Mouse (Mus musculus) MEL (cell line): ENCODE measurements around the gene Ptpro. TPM values are rescaled to one million over a fixed set of nuclear protein-coding genes. Genes with fewer than 3 reads are reported as not detected.

Experiments used
- DNase-seq: peaks from one replicate; pipeline ENCODE4 v3.0.0; 2011; ENCODE audit warnings: low read depth, low spot score
- H3K27ac ChIP-seq: 2 replicates; pipeline ENCODE4 v1.5.1; 2012; ENCODE audit warnings: low read depth, mild to moderate bottlenecking, control low read depth, low read length, moderate library complexity; ENCODE audit not compliant: control insufficient read depth
- H3K27me3 ChIP-seq, 2 experiments: fragments of 150-350 bp in 1 of 2; sonication (generic) in 1 of 2; 2 replicates each; pipeline ENCODE4 v1.6.1; 2012; ENCODE audit warnings: low read length in 2 of 2, mild to moderate bottlenecking in 2 of 2, improper control_type of control experiment in 1 of 2, moderate library complexity in 1 of 2; ENCODE audit not compliant: insufficient read depth in 2 of 2, control insufficient read depth in 1 of 2
- H3K36me3 ChIP-seq, 2 experiments: 2 replicates each; pipeline ENCODE4 v1.6.1; 2012 to 2014; ENCODE audit warnings: low read length in 2 of 2, improper control_type of control experiment in 1 of 2, inconsistent platforms in 1 of 2, mild to moderate bottlenecking in 1 of 2; ENCODE audit not compliant: insufficient read depth in 2 of 2, control insufficient read depth in 1 of 2
- H3K4me1 ChIP-seq, 2 experiments: fragments of 150-350 bp in 1 of 2; sonication (generic) in 1 of 2; 2 replicates each; pipeline ENCODE4 v1.6.1; 2012; ENCODE audit warnings: low read length in 2 of 2, improper control_type of control experiment in 1 of 2, mild to moderate bottlenecking in 1 of 2; ENCODE audit not compliant: insufficient read depth in 2 of 2, control insufficient read depth in 1 of 2
- H3K4me3 ChIP-seq, 2 experiments: fragments of 150-350 bp in 1 of 2; sonication (generic) in 1 of 2; 2 replicates each; pipeline ENCODE4 v1.5.1; 2012; ENCODE audit warnings: low read depth in 2 of 2, low read length in 2 of 2, mild to moderate bottlenecking in 2 of 2, moderate library complexity in 2 of 2, control low read depth in 1 of 2, improper control_type of control experiment in 1 of 2; ENCODE audit not compliant: control insufficient read depth in 1 of 2, insufficient read depth in 1 of 2
- H3K79me2 ChIP-seq: 2 replicates; pipeline ENCODE4 v1.6.1; 2012; ENCODE audit warnings: mild to moderate bottlenecking, low read length, moderate library complexity; ENCODE audit not compliant: control insufficient read depth, poor library complexity, insufficient read depth
- H3K9ac ChIP-seq: 2 replicates; pipeline ENCODE4 v1.6.1; 2012; ENCODE audit warnings: low read depth, mild to moderate bottlenecking, control low read depth, low read length, moderate library complexity; ENCODE audit not compliant: control insufficient read depth, poor library complexity, severe bottlenecking
- H3K9me3 ChIP-seq: fragments of 150-350 bp; sonication (generic); replicated peaks from 2 replicates; pipeline ENCODE4 v1.6.1; 2012; ENCODE audit warnings: mild to moderate bottlenecking, low read length, improper control_type of control experiment, moderate library complexity; ENCODE audit not compliant: insufficient read depth
- BHLHE40 ChIP-seq: IDR thresholded peaks from 2 replicates; pipeline ENCODE4 v1.6.1; 2012; ENCODE audit warnings: low read depth, mild to moderate bottlenecking, inconsistent platforms, low read length, improper control_type of control experiment, borderline replicate concordance
- CHD1 ChIP-seq: IDR thresholded peaks from 2 replicates; pipeline ENCODE4 v1.6.1; 2012; ENCODE audit warnings: low read depth, mild to moderate bottlenecking, inconsistent platforms, low read length, improper control_type of control experiment
- CHD2 ChIP-seq: IDR thresholded peaks from 2 replicates; pipeline ENCODE4 v1.6.1; 2011; ENCODE audit warnings: low read length, improper control_type of control experiment
- CTCF ChIP-seq, 3 experiments: IDR thresholded peaks in 2 of 3; conservative IDR thresholded peaks in 1 of 3; 2 replicates each; pipeline ENCODE4 v1.5.1; 2011 to 2012; ENCODE audit warnings: low read length in 3 of 3, low read depth in 2 of 3, mild to moderate bottlenecking in 2 of 3, improper control_type of control experiment in 1 of 3, inconsistent platforms in 1 of 3, mixed read lengths in 1 of 3, moderate library complexity in 1 of 3; ENCODE audit not compliant: control insufficient read depth in 1 of 3, insufficient read depth in 1 of 3, poor library complexity in 1 of 3, severe bottlenecking in 1 of 3
- ETS1 ChIP-seq: IDR thresholded peaks from 2 replicates; pipeline ENCODE4 v1.6.1; 2012; ENCODE audit warnings: low read depth, mild to moderate bottlenecking, inconsistent platforms, low read length, improper control_type of control experiment, moderate library complexity
- GATA1 ChIP-seq: IDR thresholded peaks from 2 replicates; pipeline ENCODE4 v1.6.1; 2011; ENCODE audit warnings: low read depth, low read length, improper control_type of control experiment
- HCFC1 ChIP-seq: IDR thresholded peaks from 2 replicates; pipeline ENCODE4 v1.6.1; 2012; ENCODE audit warnings: low read depth, mild to moderate bottlenecking, inconsistent platforms, low read length, improper control_type of control experiment, moderate library complexity
- JUND ChIP-seq: IDR thresholded peaks from 2 replicates; pipeline ENCODE4 v1.6.1; 2011; ENCODE audit warnings: low read depth, mild to moderate bottlenecking, improper control_type of control experiment, low read length
- MAFK ChIP-seq: IDR thresholded peaks from 2 replicates; pipeline ENCODE4 v1.6.1; 2011; ENCODE audit warnings: low read depth, mild to moderate bottlenecking, low read length, improper control_type of control experiment, borderline replicate concordance
- MAX ChIP-seq: IDR thresholded peaks from 2 replicates; pipeline ENCODE4 v1.6.1; 2011; ENCODE audit warnings: low read length, improper control_type of control experiment
- MAZ ChIP-seq: IDR thresholded peaks from 2 replicates; pipeline ENCODE4 v1.6.1; 2012; ENCODE audit warnings: low read depth, mild to moderate bottlenecking, inconsistent platforms, low read length, improper control_type of control experiment
- MXI1 ChIP-seq: IDR thresholded peaks from 2 replicates; pipeline ENCODE4 v1.6.1; 2011; ENCODE audit warnings: mild to moderate bottlenecking, low read depth, low read length, improper control_type of control experiment
- MYB ChIP-seq: IDR thresholded peaks from 2 replicates; pipeline ENCODE4 v1.6.1; 2011; ENCODE audit warnings: mild to moderate bottlenecking, low read depth, low read length, improper control_type of control experiment
- MYC ChIP-seq: IDR thresholded peaks from 2 replicates; pipeline ENCODE4 v1.6.1; 2011; ENCODE audit warnings: low read depth, mild to moderate bottlenecking, low read length, improper control_type of control experiment, moderate library complexity
- POLR2AphosphoS2 ChIP-seq: IDR thresholded peaks from 2 replicates; pipeline ENCODE4 v1.6.1; 2011; ENCODE audit warnings: low read length, improper control_type of control experiment
- RCOR1 ChIP-seq: IDR thresholded peaks from 2 replicates; pipeline ENCODE4 v1.6.1; 2012; ENCODE audit warnings: low read depth, mild to moderate bottlenecking, inconsistent platforms, low read length, improper control_type of control experiment
- SIN3A ChIP-seq: IDR thresholded peaks from 2 replicates; pipeline ENCODE4 v1.6.1; 2012; ENCODE audit warnings: low read length, improper control_type of control experiment, inconsistent platforms
- SMC3 ChIP-seq: IDR thresholded peaks from 2 replicates; pipeline ENCODE4 v1.6.1; 2011; ENCODE audit warnings: low read depth, low read length, improper control_type of control experiment
- TAL1 ChIP-seq: IDR thresholded peaks from 2 replicates; pipeline ENCODE4 v1.6.1; 2012; ENCODE audit warnings: mild to moderate bottlenecking, inconsistent platforms, low read length, moderate library complexity, mixed read lengths
- TBP ChIP-seq: IDR thresholded peaks from 2 replicates; pipeline ENCODE4 v1.8.0; 2011; ENCODE audit warnings: low read depth, low read length, improper control_type of control experiment
- TCF12 ChIP-seq: IDR thresholded peaks from 2 replicates; pipeline ENCODE4 v1.6.1; 2014; ENCODE audit warnings: low read depth, mild to moderate bottlenecking, inconsistent platforms, low read length, improper control_type of control experiment, moderate library complexity
- USF1 ChIP-seq: IDR thresholded peaks from 2 replicates; pipeline ENCODE4 v1.6.1; 2014; ENCODE audit warnings: low read depth, mild to moderate bottlenecking, inconsistent platforms, low read length, improper control_type of control experiment, moderate library complexity
- ZC3H11A ChIP-seq: IDR thresholded peaks from 2 replicates; pipeline ENCODE4 v1.6.1; 2012; ENCODE audit warnings: low read depth, mild to moderate bottlenecking, inconsistent platforms, low read length, improper control_type of control experiment
- ZMIZ1 ChIP-seq: IDR thresholded peaks from 2 replicates; pipeline ENCODE4 v1.6.1; 2012; ENCODE audit warnings: low read depth, mild to moderate bottlenecking, inconsistent platforms, low read length, improper control_type of control experiment, moderate library complexity
- polyA plus RNA-seq, 2 experiments: library from polyadenylated mRNA; stranded (reverse) in 1 of 2; unstranded in 1 of 2; fragments of >175 nt in 1 of 2; fragments of >200 nt in 1 of 2; gene quantifications; 2 replicates each; pipeline versions ENCODE4 v1.2.1 to v1.2.4; 2012; ENCODE audit warnings: low replicate concordance in 2 of 2, low read depth in 1 of 2; ENCODE audit not compliant: insufficient read length in 2 of 2, insufficient read depth in 1 of 2, missing spikeins in 1 of 2
- total RNA-seq: library from RNA; depleted of rRNA; stranded (reverse); fragments of 300-350 nt; gene quantifications from 2 replicates; pipeline ENCODE4 v1.2.3, GENCODE M21; 2012

Ptpro gene
- total and polyA plus RNA-seq, 3 experiments: not detected

DNA sequence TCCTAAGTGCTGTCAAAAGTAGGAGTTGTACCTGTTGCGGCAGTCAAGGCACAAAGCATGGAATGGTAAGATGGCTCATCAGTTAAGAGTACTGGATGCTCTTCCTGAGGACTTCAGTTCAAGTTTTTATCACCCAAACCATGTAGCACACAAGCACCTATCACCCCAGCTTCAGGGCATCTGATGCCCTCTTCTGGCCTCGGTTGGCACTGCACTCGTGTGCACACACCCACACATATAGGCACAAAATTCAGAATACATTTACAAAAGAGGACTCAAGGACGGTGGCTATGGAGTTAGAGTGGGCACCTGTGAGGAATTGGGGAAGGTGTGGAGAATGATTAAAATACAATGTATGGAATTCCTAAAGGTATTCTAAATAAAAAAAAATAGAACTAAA is 217.4 kb downstream of the Ptpro start:
- no peak for DNase-seq
- Histone ChIP-seq H3K9me3 (no peaks in the 10 kb centered on the region), H3K27me3 (no peaks in the 10 kb centered on the region), H3K27ac (no peak overlapping the region), H3K4me1 (no peaks in the 10 kb centered on the region), H3K36me3 (no peaks in the 10 kb centered on the region), H3K4me3 (no peak overlapping the region), H3K9ac (no peak overlapping the region), H3K79me2 (no peaks in the 10 kb centered on the region)
- no peak for TF ChIP-seq MYC
- TF ChIP-seq ZC3H11A: no peak
- TF ChIP-seq CTCF (IDR thresholded peaks at IDR 0.05 in 2 of 3, conservative IDR thresholded peaks at IDR 0.05 in 1 of 3; ENCODE audit: control insufficient read depth in 1 of 3, insufficient read depth in 1 of 3, low read depth in 2 of 3, low read length in 3 of 3, poor library complexity in 1 of 3, severe bottlenecking in 1 of 3): 0 out of 6 replicates have a peak, but pooled peaks of 1 of the 3 experiments have one; percentile 18
- no peak for TF ChIP-seq MAZ

DNA sequence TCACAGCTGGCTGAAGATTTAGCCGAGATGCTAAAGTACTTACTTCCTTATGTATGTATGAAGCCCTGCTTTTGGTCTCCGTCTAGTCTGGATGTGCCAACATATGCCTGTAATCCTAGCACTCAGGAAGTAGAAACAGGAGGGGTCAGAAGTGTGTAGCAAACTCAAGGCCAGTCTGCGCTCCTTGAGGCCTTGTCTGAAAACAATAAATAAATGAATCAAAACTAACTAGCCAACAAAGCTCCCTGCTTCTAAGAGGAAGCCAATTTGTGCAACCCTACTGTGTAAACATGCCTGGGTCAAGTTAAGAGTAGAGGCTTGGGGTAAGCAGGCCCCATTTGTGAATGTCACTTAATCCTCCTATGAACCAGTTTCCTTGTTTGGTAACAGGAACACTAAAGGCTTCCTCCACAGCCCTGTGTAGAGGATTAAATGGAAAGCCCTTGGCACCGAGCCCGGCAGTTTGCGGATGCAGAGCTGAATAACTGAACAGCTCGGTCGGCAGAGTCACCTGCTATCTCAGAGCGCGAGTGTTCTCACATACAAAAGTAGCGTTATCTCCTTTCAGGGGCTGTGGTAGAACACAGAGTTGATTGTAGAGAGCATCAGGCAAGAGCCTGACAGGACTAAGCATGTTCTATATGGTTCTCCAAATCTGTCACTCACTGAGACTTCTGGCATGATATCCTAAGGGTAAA is 218.9 kb downstream of the Ptpro start:
- no peaks in the 10 kb centered on the region for H3K4me1 ChIP-seq
- H3K9ac ChIP-seq: no peak overlapping the region
- no peak overlapping the region for H3K4me3 ChIP-seq
- no peak for DNase-seq
- no peak for TF ChIP-seq MAZ
- H3K36me3 ChIP-seq: no peaks in the 10 kb centered on the region
- no peaks in the 10 kb centered on the region for H3K27me3 ChIP-seq
- no peaks in the 10 kb centered on the region for H3K9me3 ChIP-seq
- H3K27ac ChIP-seq: no peak overlapping the region
- no peaks in the 10 kb centered on the region for H3K79me2 ChIP-seq

GRCm38 (mm10) chr6:137472129-137472528 is 220.0 kb downstream of the Ptpro start:
- H3K4me3 ChIP-seq: no peak overlapping the region
- H3K4me1 ChIP-seq: no peaks in the 10 kb centered on the region
- TF ChIP-seq USF1 (no peak), RCOR1 (no peak), TAL1 (no peak), MAX (no peak), TBP (no peak), SIN3A (no peak), ZMIZ1 (no peak), BHLHE40 (no peak), CHD1 (no peak), TCF12 (no peak), POLR2AphosphoS2 (no peak), MAFK (no peak), JUND (no peak), SMC3 (no peak), MXI1 (no peak), ETS1 (no peak), GATA1 (no peak), MYB (no peak), CHD2 (no peak), HCFC1 (no peak)
- DNase-seq: no peak
- no peaks in the 10 kb centered on the region for H3K79me2 ChIP-seq
- H3K9me3 ChIP-seq: no peaks in the 10 kb centered on the region
- H3K27me3 ChIP-seq: no peaks in the 10 kb centered on the region
- no peak overlapping the region for H3K27ac ChIP-seq
- H3K9ac ChIP-seq: no peak overlapping the region
- no peaks in the 10 kb centered on the region for H3K36me3 ChIP-seq
